Mouse (Mus musculus): ENCODE data around the gene Pum1. TPM values are rescaled to one million over a fixed set of nuclear protein-coding genes. Genes with fewer than 3 reads are reported as not detected.
"Not testable (repeated sequence)": the region's sequence is repeated elsewhere in the genome, so short reads cannot be mapped to it uniquely, and the experiment has no call there.

The Pum1 gene
- polyA plus RNA-seq, 1 experiment from 2014 or later: 121 TPM

DNA sequence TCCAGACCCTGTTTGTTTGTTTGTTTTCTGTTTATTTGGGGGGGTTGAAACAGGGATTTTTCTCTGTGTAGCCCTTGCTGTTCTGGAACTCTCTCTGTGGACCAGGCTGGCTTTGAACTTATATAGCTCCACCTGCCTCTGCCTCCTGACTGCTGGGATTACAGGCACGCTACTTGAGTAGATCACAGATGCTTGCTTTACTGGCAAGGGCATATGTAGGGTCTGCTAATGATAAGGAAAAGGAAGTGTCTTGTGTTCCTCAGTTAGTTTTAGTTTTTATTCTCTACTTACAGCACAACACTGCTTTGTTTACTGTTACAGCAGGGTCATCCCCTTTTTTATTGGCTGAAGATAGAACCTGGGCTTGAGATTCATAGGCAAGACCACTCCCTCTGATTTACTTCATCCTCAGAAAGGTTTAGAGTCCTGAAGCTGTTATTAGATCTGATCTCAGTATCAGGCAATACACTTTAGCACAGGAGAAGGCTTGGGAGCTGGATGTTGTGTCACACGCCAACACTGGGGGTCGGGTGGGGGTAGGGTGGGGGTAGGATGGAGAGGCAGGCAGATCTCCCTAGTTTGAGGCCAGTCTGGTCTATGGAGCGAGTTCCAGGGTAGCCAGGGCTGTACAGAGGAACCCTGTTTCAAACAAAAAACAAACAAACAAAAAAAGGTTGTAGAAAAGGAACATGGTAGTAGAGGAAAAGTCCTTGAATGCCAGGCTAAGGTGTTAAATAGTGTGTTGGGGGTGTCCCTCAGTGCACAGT lies 8.1 kb downstream of the Pum1 start:
- Histone ChIP-seq H3K9me3 (no peaks in the 10 kb centered on the region), H3K4me1 (peaks cover 24% of the 10 kb centered on the region), H3K4me3 (no peak overlapping the region), H3K36me3 (replicated peaks) (peaks cover 92% of the 10 kb centered on the region), H3K27ac (no peak overlapping the region), H3K27me3 (ENCODE audit: poor library complexity, severe bottlenecking) (no peaks in the 10 kb centered on the region)
- WGBS: 95% methylated on average over 4 of the region's 4 CpGs
- DNase-seq (ENCODE audit: extremely low spot score, low spot score): no peak

DNA sequence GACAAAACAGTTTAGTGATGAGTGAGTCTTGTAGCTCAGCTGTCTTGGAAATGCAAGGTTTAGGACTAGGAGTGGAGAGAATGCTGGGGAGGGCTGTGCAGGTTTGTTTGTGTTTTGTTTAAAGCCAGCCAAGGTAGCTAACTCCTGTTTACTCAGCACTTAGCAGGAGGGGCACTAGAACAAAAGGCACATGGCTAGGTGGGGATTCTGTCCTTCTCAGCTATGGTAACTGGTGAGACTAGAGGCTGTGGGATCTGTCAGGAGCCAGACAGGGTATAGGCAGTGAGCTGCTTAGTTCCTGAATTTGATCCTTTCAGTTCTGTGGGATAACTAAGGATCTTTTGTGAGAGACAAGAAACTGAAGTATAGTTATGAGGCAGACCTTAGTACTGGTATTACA lies 9.0 kb downstream of the Pum1 start:
- no peaks in the 10 kb centered on the region for H3K9me3 ChIP-seq
- no peaks in the 10 kb centered on the region for H3K27me3 ChIP-seq (ENCODE audit: poor library complexity, severe bottlenecking)
- H3K36me3 ChIP-seq (replicated peaks): peaks cover 93% of the 10 kb centered on the region
- H3K4me3 ChIP-seq: no peak overlapping the region
- peaks cover 19% of the 10 kb centered on the region for H3K4me1 ChIP-seq
- DNase-seq (ENCODE audit: extremely low spot score, low spot score): no peak
- no peak overlapping the region for H3K27ac ChIP-seq

DNA sequence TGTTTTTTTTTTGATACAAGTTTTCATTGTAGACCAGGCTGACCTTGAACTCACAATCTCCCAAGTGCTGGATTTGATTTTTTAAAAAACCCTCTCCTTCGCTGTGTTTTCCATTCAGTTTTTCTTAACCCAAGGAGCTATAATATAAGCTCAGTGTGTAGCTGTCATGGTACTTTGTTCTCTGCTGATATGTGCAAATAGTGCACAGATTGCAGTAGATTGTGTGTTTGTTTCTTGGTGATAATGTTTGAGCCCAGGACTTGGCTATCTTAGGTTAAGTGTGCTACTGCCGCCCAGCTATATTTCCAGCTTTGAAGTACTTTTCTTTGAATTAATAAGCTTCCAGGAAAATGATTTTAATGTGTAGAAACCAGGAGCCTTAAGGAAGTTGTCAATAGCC lies 13.6 kb downstream of the Pum1 start:
- Histone ChIP-seq H3K36me3 (replicated peaks) (peaks cover 100% of the 10 kb centered on the region), H3K27me3 (ENCODE audit: poor library complexity, severe bottlenecking) (no peaks in the 10 kb centered on the region), H3K27ac (no peak overlapping the region), H3K4me1 (no peaks in the 10 kb centered on the region), H3K9me3 (no peaks in the 10 kb centered on the region), H3K4me3 (no peak overlapping the region)
- no peak for DNase-seq (ENCODE audit: extremely low spot score, low spot score)
- 94% methylated on average over 2 of the region's 2 CpGs for WGBS

DNA sequence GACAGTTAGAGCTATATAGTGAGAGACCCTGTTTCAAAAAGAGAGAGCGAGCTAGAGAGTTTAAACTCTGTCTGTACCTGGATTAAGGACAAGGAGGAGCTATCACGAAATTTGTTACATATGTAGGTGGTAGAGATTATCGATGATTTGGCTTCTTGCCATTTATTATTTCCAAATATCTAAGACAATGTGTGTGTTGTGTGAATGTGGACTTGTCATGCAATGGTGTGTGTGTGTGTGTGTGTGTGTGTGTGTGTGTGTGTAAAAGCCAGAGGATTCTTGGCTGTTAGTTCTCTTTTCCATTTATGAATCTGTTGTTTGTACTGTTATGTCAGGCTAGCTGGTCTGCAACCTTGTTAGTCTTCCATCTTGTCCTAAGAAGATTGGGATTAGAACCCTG lies 15.0 kb downstream of the Pum1 start:
- no peak for DNase-seq (ENCODE audit: extremely low spot score, low spot score)
- WGBS: 93% methylated on average over 3 of the region's 3 CpGs
- Histone ChIP-seq H3K27ac (no peak overlapping the region), H3K4me3 (no peak overlapping the region), H3K27me3 (ENCODE audit: poor library complexity, severe bottlenecking) (no peaks in the 10 kb centered on the region), H3K9me3 (no peaks in the 10 kb centered on the region), H3K4me1 (no peaks in the 10 kb centered on the region), H3K36me3 (replicated peaks) (peaks cover 100% of the 10 kb centered on the region)

DNA sequence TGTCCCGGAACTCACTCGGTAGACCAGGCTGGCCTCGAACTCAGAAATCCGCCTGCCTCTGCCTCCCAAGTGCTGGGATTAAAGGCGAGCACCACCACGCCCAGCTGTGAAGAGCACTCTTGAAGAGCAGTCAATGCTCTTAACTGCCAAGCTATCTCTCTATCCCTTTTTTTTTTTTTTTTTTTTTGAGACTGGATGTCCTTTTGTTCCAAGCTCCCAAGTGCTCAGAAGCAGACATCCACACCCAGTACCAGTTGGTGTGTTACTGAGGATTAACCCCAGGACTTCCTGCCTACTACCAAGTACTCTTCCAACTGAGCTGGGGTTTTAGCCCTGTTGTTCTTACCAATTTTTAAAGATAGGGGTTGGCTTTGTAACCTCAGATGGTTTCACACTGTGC lies 17.6 kb downstream of the Pum1 start:
- Histone ChIP-seq H3K27ac (no peak overlapping the region), H3K36me3 (replicated peaks) (peaks cover 99% of the 10 kb centered on the region), H3K27me3 (ENCODE audit: poor library complexity, severe bottlenecking) (no peaks in the 10 kb centered on the region), H3K4me3 (no peak overlapping the region), H3K4me1 (no peaks in the 10 kb centered on the region), H3K9me3 (no peaks in the 10 kb centered on the region)
- WGBS: 93% methylated on average over 6 of the region's 6 CpGs
- DNase-seq (ENCODE audit: extremely low spot score, low spot score): no peak

DNA sequence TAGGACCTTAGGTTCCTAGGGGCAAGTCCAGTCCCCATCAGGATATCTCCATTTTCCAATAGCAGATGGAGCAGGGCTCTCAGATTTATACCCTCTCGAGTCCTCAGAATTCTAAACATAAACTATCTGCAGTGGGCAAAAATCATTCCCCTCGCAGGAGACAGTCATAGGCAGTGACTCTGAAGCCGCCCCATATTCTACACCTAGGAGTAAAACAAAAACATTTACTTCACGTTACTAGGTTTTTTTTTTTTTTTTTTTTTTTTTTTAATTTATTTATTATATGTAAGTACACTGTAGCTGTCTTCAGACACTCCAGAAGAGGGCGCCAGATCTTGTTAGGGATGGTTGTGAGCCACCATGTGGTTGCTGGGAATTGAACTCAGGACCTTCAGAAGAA lies 19.9 kb downstream of the Pum1 start:
- not testable (repeated sequence) for H3K4me3 ChIP-seq
- WGBS: 86% methylated on average over 5 of the region's 5 CpGs

DNA sequence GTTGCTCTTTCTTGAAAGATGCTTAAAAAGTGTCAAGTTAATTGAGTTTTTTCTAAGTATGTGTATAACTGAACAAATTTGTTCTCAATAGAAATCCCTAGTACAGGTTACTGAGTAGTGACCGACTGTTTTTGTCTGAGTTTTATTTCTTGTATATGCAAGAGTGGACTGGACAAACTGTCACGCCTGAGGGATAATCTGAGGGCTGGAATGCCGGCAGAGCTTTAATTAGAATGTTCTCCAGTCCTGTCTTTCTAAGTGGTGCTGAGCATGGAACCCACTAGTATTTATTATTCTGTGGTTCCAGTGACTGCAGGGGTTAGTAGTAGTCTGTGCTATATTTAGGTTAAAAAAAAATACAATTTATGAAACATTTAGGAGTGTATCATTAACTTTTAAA lies 30.8 kb downstream of the Pum1 start:
- Histone ChIP-seq H3K4me1 (no peaks in the 10 kb centered on the region), H3K4me3 (no peak overlapping the region), H3K9me3 (no peaks in the 10 kb centered on the region), H3K27ac (no peak overlapping the region), H3K36me3 (replicated peaks) (peaks cover 87% of the 10 kb centered on the region), H3K27me3 (ENCODE audit: poor library complexity, severe bottlenecking) (no peaks in the 10 kb centered on the region)
- DNase-seq (ENCODE audit: extremely low spot score, low spot score): no peak
- 94% methylated on average over 3 of the region's 3 CpGs for WGBS

More for the DNA sequence above, 19.9 kb downstream of the Pum1 start:
- not testable (repeated sequence) for H3K9me3 ChIP-seq; DNase-seq (ENCODE audit: extremely low spot score, low spot score); H3K4me1 ChIP-seq; H3K27ac ChIP-seq; H3K27me3 ChIP-seq (ENCODE audit: poor library complexity, severe bottlenecking)
- peaks cover 99% of the 10 kb centered on the region for H3K36me3 ChIP-seq (replicated peaks)

DNA sequence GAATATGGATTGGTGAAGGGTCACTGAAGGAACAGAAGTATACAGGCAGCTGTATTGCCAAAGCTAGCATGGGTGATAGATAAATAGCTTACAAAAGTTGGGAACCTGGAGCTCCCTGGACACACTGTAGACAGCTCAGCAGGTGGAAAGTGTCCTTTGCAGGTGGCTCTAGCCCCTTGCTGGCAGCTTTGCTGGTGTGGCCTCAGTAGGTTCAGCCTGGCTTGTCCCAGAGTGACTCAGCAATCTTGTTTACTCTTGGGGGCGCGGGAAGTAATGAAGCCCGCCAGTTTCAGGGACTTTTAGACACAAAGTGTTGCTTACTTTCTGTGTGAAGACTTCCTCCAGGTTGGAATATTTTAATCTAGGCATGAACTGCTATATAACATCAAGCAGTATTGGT lies 31.9 kb downstream of the Pum1 start:
- no peaks in the 10 kb centered on the region for H3K4me1 ChIP-seq
- DNase-seq (ENCODE audit: extremely low spot score, low spot score): no peak
- peaks cover 82% of the 10 kb centered on the region for H3K36me3 ChIP-seq (replicated peaks)
- WGBS: 93% methylated on average over 3 of the region's 3 CpGs
- H3K4me3 ChIP-seq: no peak overlapping the region
- H3K27ac ChIP-seq: no peak overlapping the region
- H3K27me3 ChIP-seq (ENCODE audit: poor library complexity, severe bottlenecking): no peaks in the 10 kb centered on the region
- H3K9me3 ChIP-seq: no peaks in the 10 kb centered on the region

DNA sequence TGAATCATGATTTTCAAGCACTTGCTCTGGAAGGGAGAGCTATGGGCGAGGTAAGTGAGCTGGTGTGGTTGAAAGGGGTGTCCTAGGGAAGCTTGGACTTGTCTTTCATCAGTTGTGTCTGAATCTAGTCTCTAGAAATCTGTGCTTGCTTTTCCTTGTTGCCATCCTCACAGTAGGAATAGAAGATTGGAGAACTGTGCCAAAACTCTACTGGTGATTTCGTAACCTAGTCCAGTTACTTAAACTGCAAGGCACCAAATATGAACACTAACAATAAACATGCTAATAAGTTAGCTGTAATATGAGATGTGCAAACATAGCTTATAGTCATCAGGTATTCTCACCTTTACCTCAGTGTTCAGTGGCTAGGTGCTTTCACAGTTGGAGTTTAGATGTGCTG lies 37.9 kb downstream of the Pum1 start:
- no peak for DNase-seq (ENCODE audit: extremely low spot score, low spot score)
- 93% methylated on average over 2 of the region's 2 CpGs for WGBS
- no peak overlapping the region for H3K4me3 ChIP-seq

DNA sequence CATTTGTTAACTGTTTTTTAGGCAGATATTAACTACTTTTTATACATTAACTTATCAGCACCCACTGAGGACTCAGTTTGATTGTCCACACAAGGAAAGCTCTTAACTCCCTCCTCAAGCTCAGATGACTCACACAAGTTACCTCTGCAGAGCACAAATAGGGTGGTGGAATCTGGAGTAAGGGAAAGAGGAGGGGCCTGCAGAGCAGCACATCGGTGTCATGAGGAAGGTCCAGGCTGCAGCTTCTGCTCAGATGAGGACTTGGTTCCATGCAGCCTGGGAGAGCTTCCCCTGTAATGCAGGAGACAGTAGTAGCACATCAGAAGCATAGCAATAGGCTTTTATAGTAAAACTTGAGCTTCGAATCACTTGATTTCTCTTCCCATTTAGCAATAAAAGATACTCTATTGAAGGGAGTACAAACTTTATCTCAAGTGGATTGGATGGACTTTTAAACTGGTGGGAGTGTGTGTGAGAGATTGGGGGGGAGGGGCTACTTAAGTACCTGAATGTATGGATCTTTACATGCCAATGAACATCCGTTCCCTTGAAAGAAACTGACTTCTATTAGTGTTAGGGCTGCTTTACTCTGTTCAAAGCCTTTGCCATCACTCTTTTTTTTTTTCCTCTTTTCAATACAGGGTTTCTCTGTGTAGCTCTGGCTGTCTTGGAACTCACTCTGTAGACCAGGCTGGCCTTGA lies 39.9 kb downstream of the Pum1 start:
- H3K4me3 ChIP-seq: no peak overlapping the region
- H3K27ac ChIP-seq: no peak overlapping the region
- H3K36me3 ChIP-seq (replicated peaks): peaks cover 89% of the 10 kb centered on the region
- H3K4me1 ChIP-seq: no peaks in the 10 kb centered on the region
- no peaks in the 10 kb centered on the region for H3K27me3 ChIP-seq (ENCODE audit: poor library complexity, severe bottlenecking)
- WGBS: 95% methylated on average over 3 of the region's 3 CpGs
- H3K9me3 ChIP-seq: no peaks in the 10 kb centered on the region
- DNase-seq (ENCODE audit: extremely low spot score, low spot score): no peak

More for the DNA sequence above, 37.9 kb downstream of the Pum1 start:
- peaks cover 85% of the 10 kb centered on the region for H3K36me3 ChIP-seq (replicated peaks)
- no peaks in the 10 kb centered on the region for H3K9me3 ChIP-seq
- H3K4me1 ChIP-seq: no peaks in the 10 kb centered on the region
- H3K27ac ChIP-seq: no peak overlapping the region
- H3K27me3 ChIP-seq (ENCODE audit: poor library complexity, severe bottlenecking): no peaks in the 10 kb centered on the region

DNA sequence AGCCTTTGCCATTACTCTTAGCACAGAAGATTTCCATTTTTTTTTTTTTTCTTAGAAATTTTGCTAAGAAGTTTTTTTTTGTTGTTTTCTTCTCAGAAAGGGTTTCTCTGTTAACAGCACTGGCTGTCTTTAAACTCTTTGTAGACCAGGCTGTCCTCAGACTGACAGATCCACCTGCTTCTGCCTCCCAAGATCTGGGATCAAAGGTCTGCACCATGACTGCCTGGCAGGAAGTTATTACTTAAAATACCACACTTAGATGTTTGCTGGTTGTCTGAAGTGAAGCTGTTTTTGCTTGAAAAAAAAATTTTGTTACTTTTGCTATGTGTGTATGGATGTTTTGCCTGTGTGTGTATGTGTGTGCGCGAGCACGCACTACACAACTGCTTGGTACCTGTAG lies 40.5 kb downstream of the Pum1 start:
- H3K36me3 ChIP-seq (replicated peaks): peaks cover 91% of the 10 kb centered on the region
- DNase-seq (ENCODE audit: extremely low spot score, low spot score): no peak
- H3K27me3 ChIP-seq (ENCODE audit: poor library complexity, severe bottlenecking): no peaks in the 10 kb centered on the region
- WGBS: 98% methylated on average over 3 of the region's 3 CpGs
- no peak overlapping the region for H3K27ac ChIP-seq
- H3K4me3 ChIP-seq: no peak overlapping the region
- H3K4me1 ChIP-seq: peaks cover 5% of the 10 kb centered on the region
- H3K9me3 ChIP-seq: no peaks in the 10 kb centered on the region

DNA sequence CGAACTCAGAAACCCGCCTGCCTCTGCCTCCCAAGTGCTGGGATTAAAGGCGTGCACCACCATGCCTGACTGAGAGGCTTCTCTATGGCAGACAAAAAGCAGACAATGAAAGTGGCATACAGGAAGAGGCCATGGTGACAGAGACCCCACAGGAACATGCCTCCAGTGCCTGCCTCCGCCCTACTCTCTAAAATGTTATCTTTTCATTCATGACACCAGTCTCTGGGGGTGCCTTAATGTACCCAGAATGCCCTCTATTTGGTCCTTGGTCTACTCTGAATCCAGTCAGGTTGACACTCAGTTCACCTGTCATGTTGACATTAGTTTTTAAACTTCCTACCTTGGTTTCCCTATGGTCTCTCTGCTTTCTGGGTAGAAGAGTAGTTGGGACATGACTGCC lies 41.5 kb downstream of the Pum1 start:
- Histone ChIP-seq H3K4me3 (no peak overlapping the region), H3K36me3 (replicated peaks) (peaks cover 94% of the 10 kb centered on the region), H3K9me3 (no peaks in the 10 kb centered on the region), H3K27me3 (ENCODE audit: poor library complexity, severe bottlenecking) (no peaks in the 10 kb centered on the region), H3K4me1 (peaks cover 12% of the 10 kb centered on the region), H3K27ac (no peak overlapping the region)
- DNase-seq (ENCODE audit: extremely low spot score, low spot score): no peak
- WGBS: 97% methylated on average over 4 of the region's 4 CpGs

DNA sequence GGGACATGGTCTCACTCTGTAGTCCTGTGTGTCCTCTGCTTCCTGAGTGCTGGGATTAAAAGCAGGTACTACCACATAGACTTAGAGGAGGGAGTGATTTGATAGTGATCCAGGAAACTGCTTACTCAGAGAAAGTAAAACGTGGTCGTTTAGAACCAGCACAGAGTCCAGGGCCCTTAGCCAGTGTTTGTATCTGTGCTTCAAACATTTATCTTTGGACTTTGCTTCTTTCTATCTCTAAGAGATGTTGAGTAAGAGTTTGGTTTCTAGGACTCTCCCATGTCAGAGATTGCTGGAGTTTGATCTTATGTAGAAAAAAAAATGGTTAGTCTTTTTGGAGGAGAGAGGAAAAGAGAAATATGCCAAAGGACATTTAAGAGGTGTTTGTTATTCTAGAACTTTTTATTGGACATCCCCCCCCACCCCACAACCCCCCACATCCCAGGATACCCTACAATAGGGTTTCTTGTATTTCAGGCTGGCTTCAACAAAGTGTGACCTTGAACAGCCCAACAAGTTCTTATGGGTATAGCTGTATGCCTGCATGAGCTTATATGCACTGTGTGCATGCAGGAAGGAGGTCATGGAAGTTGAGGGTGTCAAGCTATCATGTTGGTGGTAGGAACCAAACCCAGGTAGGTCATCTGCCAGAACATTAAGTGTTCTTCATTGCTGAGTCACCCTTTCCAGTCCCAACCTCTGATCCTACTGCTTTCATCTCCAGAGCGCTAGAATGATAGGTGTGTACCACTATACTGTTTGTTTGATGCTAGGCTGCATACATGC lies 43.3 kb downstream of the Pum1 start:
- Histone ChIP-seq H3K9me3 (no peaks in the 10 kb centered on the region), H3K36me3 (replicated peaks) (peaks cover 80% of the 10 kb centered on the region), H3K27me3 (ENCODE audit: poor library complexity, severe bottlenecking) (no peaks in the 10 kb centered on the region), H3K27ac (no peak overlapping the region), H3K4me1 (peaks cover 28% of the 10 kb centered on the region), H3K4me3 (no peak overlapping the region)
- no peak for DNase-seq (ENCODE audit: extremely low spot score, low spot score)
- WGBS: 92% methylated on average over 3 of the region's 3 CpGs
